Mouse (Mus musculus): ENCODE results near the gene Ctsh. TPM values are rescaled to one million over a fixed set of nuclear protein-coding genes. Genes with fewer than 3 reads are reported as not detected.
A peak's percentile ranks its signal among the peaks of the same experiment; 100 is the strongest.

Gene Ctsh
- polyA plus RNA-seq, 1 experiment, result 4.0 TPM

- Histone ChIP-seq H3K27me3 (ENCODE audit: control insufficient read depth, insufficient read depth, insufficient read length) (no peaks in the 10 kb centered on the region), H3K36me3 (ENCODE audit: control insufficient read depth, insufficient read depth) (peaks cover 91% of the 10 kb centered on the region), H3K4me3 (ENCODE audit: insufficient read depth, poor library complexity, severe bottlenecking) (no peak overlapping the region), H3K79me2 (ENCODE audit: control insufficient read depth, insufficient read depth) (peaks cover 71% of the 10 kb centered on the region), H3K79me3 (ENCODE audit: low read depth) (peaks cover 47% of the 10 kb centered on the region), H3ac (ENCODE audit: control insufficient read depth, insufficient read length, low read depth) (no peak overlapping the region)
- TF ChIP-seq CEBPB (IDR thresholded peaks at IDR 0.05; ENCODE audit: low read depth) (no peak), CTCF (IDR thresholded peaks at IDR 0.05; ENCODE audit: control insufficient read depth, insufficient read depth, insufficient read length) (no peak), MYOD1 (IDR thresholded peaks at IDR 0.05; ENCODE audit: control insufficient read depth, insufficient read length, low read depth) (no peak), MYOG (IDR thresholded peaks at IDR 0.05; ENCODE audit: control insufficient read depth, extremely low read depth, insufficient read length) (no peak), USF1 (IDR thresholded peaks at IDR 0.05; ENCODE audit: low read depth) (no peak), MAX (IDR thresholded peaks at IDR 0.05) (no peak), FOSL1 (IDR thresholded peaks at IDR 0.05; ENCODE audit: insufficient read depth, low read length, poor library complexity, severe bottlenecking) (no peak)
These were observed 45.0 kb downstream of the Ctsh start for GRCm38 (mm10) chr9:90098934-90099333.

- peaks cover 89% of the 10 kb centered on the region for H3K36me3 ChIP-seq (ENCODE audit: control insufficient read depth, insufficient read depth)
- H3K4me3 ChIP-seq (ENCODE audit: insufficient read depth, poor library complexity, severe bottlenecking), result no peak overlapping the region
These were observed 46.8 kb downstream of the Ctsh start for GRCm38 (mm10) chr9:90100760-90101159.

GRCm38 (mm10) chr9:90105462-90105861, 51.5 kb downstream of the Ctsh start:
- peaks cover 90% of the 10 kb centered on the region for H3K36me3 ChIP-seq (ENCODE audit: control insufficient read depth, insufficient read depth)
- no peak for TF ChIP-seq MYOG (IDR thresholded peaks at IDR 0.05; ENCODE audit: control insufficient read depth, extremely low read depth, insufficient read length)
- TF ChIP-seq MAX (IDR thresholded peaks at IDR 0.05), result no peak
- no peak for TF ChIP-seq MYOD1 (IDR thresholded peaks at IDR 0.05; ENCODE audit: control insufficient read depth, insufficient read length, low read depth)
- TF ChIP-seq USF1 (IDR thresholded peaks at IDR 0.05; ENCODE audit: low read depth), result no peak
- no peak for TF ChIP-seq FOSL1 (IDR thresholded peaks at IDR 0.05; ENCODE audit: insufficient read depth, low read length, poor library complexity, severe bottlenecking)
- TF ChIP-seq CTCF (IDR thresholded peaks at IDR 0.05; ENCODE audit: control insufficient read depth, insufficient read depth, insufficient read length), result no peak
- TF ChIP-seq CEBPB (IDR thresholded peaks at IDR 0.05; ENCODE audit: low read depth), result no peak

More at GRCm38 (mm10) chr9:90100760-90101159, 46.8 kb downstream of the Ctsh start:
- TF ChIP-seq CTCF (IDR thresholded peaks at IDR 0.05; ENCODE audit: control insufficient read depth, insufficient read depth, insufficient read length) (peak; percentile 23), MYOG (IDR thresholded peaks at IDR 0.05; ENCODE audit: control insufficient read depth, extremely low read depth, insufficient read length) (no peak)
- H3ac ChIP-seq (ENCODE audit: control insufficient read depth, insufficient read length, low read depth), result no peak overlapping the region
- H3K79me2 ChIP-seq (ENCODE audit: control insufficient read depth, insufficient read depth), result peaks cover 89% of the 10 kb centered on the region
- H3K27me3 ChIP-seq (ENCODE audit: control insufficient read depth, insufficient read depth, insufficient read length), result no peaks in the 10 kb centered on the region
- peaks cover 65% of the 10 kb centered on the region for H3K79me3 ChIP-seq (ENCODE audit: low read depth)

GRCm38 (mm10) chr9:90106915-90107314, 53.0 kb downstream of the Ctsh start:
- Histone ChIP-seq H3K4me3 (ENCODE audit: insufficient read depth, poor library complexity, severe bottlenecking) (no peak overlapping the region), H3K27me3 (ENCODE audit: control insufficient read depth, insufficient read depth, insufficient read length) (no peaks in the 10 kb centered on the region), H3K36me3 (ENCODE audit: control insufficient read depth, insufficient read depth) (peaks cover 75% of the 10 kb centered on the region), H3ac (ENCODE audit: control insufficient read depth, insufficient read length, low read depth) (no peak overlapping the region), H3K79me3 (ENCODE audit: low read depth) (peaks cover 98% of the 10 kb centered on the region), H3K79me2 (ENCODE audit: control insufficient read depth, insufficient read depth) (peaks cover 100% of the 10 kb centered on the region)
- TF ChIP-seq USF1 (IDR thresholded peaks at IDR 0.05; ENCODE audit: low read depth) (no peak), CTCF (IDR thresholded peaks at IDR 0.05; ENCODE audit: control insufficient read depth, insufficient read depth, insufficient read length) (no peak), MYOD1 (IDR thresholded peaks at IDR 0.05; ENCODE audit: control insufficient read depth, insufficient read length, low read depth) (no peak), FOSL1 (IDR thresholded peaks at IDR 0.05; ENCODE audit: insufficient read depth, low read length, poor library complexity, severe bottlenecking) (no peak), MAX (IDR thresholded peaks at IDR 0.05) (no peak), MYOG (IDR thresholded peaks at IDR 0.05; ENCODE audit: control insufficient read depth, extremely low read depth, insufficient read length) (no peak), CEBPB (IDR thresholded peaks at IDR 0.05; ENCODE audit: low read depth) (no peak)

More at GRCm38 (mm10) chr9:90105462-90105861, 51.5 kb downstream of the Ctsh start:
- no peak overlapping the region for H3ac ChIP-seq (ENCODE audit: control insufficient read depth, insufficient read length, low read depth)
- H3K4me3 ChIP-seq (ENCODE audit: insufficient read depth, poor library complexity, severe bottlenecking), result no peak overlapping the region
- H3K79me3 ChIP-seq (ENCODE audit: low read depth), result peaks cover 96% of the 10 kb centered on the region
- peaks cover 100% of the 10 kb centered on the region for H3K79me2 ChIP-seq (ENCODE audit: control insufficient read depth, insufficient read depth)
- H3K27me3 ChIP-seq (ENCODE audit: control insufficient read depth, insufficient read depth, insufficient read length), result no peaks in the 10 kb centered on the region

- Histone ChIP-seq H3K27me3 (ENCODE audit: control insufficient read depth, insufficient read depth, insufficient read length) (no peaks in the 10 kb centered on the region), H3K4me3 (ENCODE audit: insufficient read depth, poor library complexity, severe bottlenecking) (no peak overlapping the region), H3ac (ENCODE audit: control insufficient read depth, insufficient read length, low read depth) (no peak overlapping the region), H3K36me3 (ENCODE audit: control insufficient read depth, insufficient read depth) (peaks cover 61% of the 10 kb centered on the region), H3K79me2 (ENCODE audit: control insufficient read depth, insufficient read depth) (peaks cover 100% of the 10 kb centered on the region), H3K79me3 (ENCODE audit: low read depth) (peaks cover 99% of the 10 kb centered on the region)
- TF ChIP-seq USF1 (IDR thresholded peaks at IDR 0.05; ENCODE audit: low read depth), result no peak
These were observed 54.3 kb downstream of the Ctsh start for GRCm38 (mm10) chr9:90108272-90108671.

- no peak for TF ChIP-seq MYOD1 (IDR thresholded peaks at IDR 0.05; ENCODE audit: control insufficient read depth, insufficient read length, low read depth)
- no peak for TF ChIP-seq MYOG (IDR thresholded peaks at IDR 0.05; ENCODE audit: control insufficient read depth, extremely low read depth, insufficient read length)
- TF ChIP-seq USF1 (IDR thresholded peaks at IDR 0.05; ENCODE audit: low read depth), result no peak
- TF ChIP-seq CEBPB (IDR thresholded peaks at IDR 0.05; ENCODE audit: low read depth), result no peak
- no peak for TF ChIP-seq FOSL1 (IDR thresholded peaks at IDR 0.05; ENCODE audit: insufficient read depth, low read length, poor library complexity, severe bottlenecking)
- TF ChIP-seq MAX (IDR thresholded peaks at IDR 0.05), result no peak
- TF ChIP-seq CTCF (IDR thresholded peaks at IDR 0.05; ENCODE audit: control insufficient read depth, insufficient read depth, insufficient read length), result no peak
- Histone ChIP-seq H3K79me3 (ENCODE audit: low read depth) (peaks cover 95% of the 10 kb centered on the region), H3K36me3 (ENCODE audit: control insufficient read depth, insufficient read depth) (peaks cover 57% of the 10 kb centered on the region), H3ac (ENCODE audit: control insufficient read depth, insufficient read length, low read depth) (no peak overlapping the region), H3K4me3 (ENCODE audit: insufficient read depth, poor library complexity, severe bottlenecking) (no peak overlapping the region), H3K27me3 (ENCODE audit: control insufficient read depth, insufficient read depth, insufficient read length) (no peaks in the 10 kb centered on the region), H3K79me2 (ENCODE audit: control insufficient read depth, insufficient read depth) (peaks cover 100% of the 10 kb centered on the region)
These were observed 55.4 kb downstream of the Ctsh start for GRCm38 (mm10) chr9:90109386-90109785.
